Mouse (Mus musculus) intestine, postnatal 0 days (tissue): ENCODE measurements at regions not wholly inside any gene's neighbourhood (a gene's known extent, or its start where the extent isn't known, plus 50 kb on each side); places are given as distances from the start of the nearest gene placed in this dataset.

Experiments
- ATAC-seq: fragments of 200-750 bp; cut with Nextera tagmentation; 2 replicates; pipeline ENCODE4 v1.8.0; 2017; ENCODE audit warnings: mild to moderate bottlenecking, moderate TSS enrichment, moderate library complexity
- H3K27ac ChIP-seq: fragments of 300-500 bp; sonication (generic); 2 replicates; pipeline ENCODE4 v1.5.1; 2014; ENCODE audit warnings: mild to moderate bottlenecking, low read depth, low read length, moderate library complexity
- H3K27me3 ChIP-seq: fragments of 300-500 bp; sonication (generic); replicated peaks from 2 replicates; pipeline ENCODE4 v1.6.1; 2014; ENCODE audit warnings: low read length, mixed read lengths; ENCODE audit not compliant: control insufficient read depth, insufficient read depth
- H3K36me3 ChIP-seq: fragments of 300-500 bp; sonication (generic); 2 replicates; pipeline ENCODE4 v1.6.1; 2014; ENCODE audit warnings: mild to moderate bottlenecking, moderate library complexity; ENCODE audit not compliant: control insufficient read depth, insufficient read depth
- H3K4me1 ChIP-seq: fragments of 300-500 bp; sonication (generic); replicated peaks from 2 replicates; pipeline ENCODE4 v1.6.1; 2014; ENCODE audit warnings: antibody characterized with exemption, low read length, mixed read lengths; ENCODE audit not compliant: control insufficient read depth, insufficient read depth
- H3K4me2 ChIP-seq: fragments of 300-500 bp; sonication (generic); replicated peaks from 2 replicates; pipeline ENCODE4 v1.6.1; 2014; ENCODE audit warnings: low read depth, mild to moderate bottlenecking, moderate library complexity
- H3K4me3 ChIP-seq: fragments of 300-500 bp; sonication (generic); 2 replicates; pipeline ENCODE4 v1.5.1; 2014; ENCODE audit warnings: low read depth, low read length
- H3K9ac ChIP-seq: fragments of 300-500 bp; sonication (generic); 2 replicates; pipeline ENCODE4 v1.6.1; 2014; ENCODE audit warnings: mild to moderate bottlenecking, low read depth, low read length
- H3K9me3 ChIP-seq: fragments of 300-500 bp; sonication (generic); 2 replicates; pipeline ENCODE4 v1.6.1; 2016; ENCODE audit warnings: mixed run types; ENCODE audit not compliant: control insufficient read depth
- CTCF ChIP-seq: sonication (generic); IDR thresholded peaks from 2 replicates; pipeline ENCODE4 v1.5.1; 2016; ENCODE audit warnings: low read depth, mild to moderate bottlenecking, control low read depth, antibody characterized with exemption, moderate library complexity
- WGBS: fragments of 180-500 bp; shearing (Covaris S2); extraction: QIAGEN DNeasy Blood & Tissue Kit; methylation state at CpG from one replicate; pipeline ENCODE4 v1.1.7; 2014; 5-methylcytosine and 5-hydroxymethylcytosine counted together

- Histone ChIP-seq H3K27me3 (no peaks in the 10 kb centered on the region), H3K9me3 (no peaks in the 10 kb centered on the region), H3K4me3 (no peak overlapping the region), H3K4me1 (0 out of 2 replicates have a peak, but pooled peaks cover 3% of the 10 kb centered on the region), H3K36me3 (no peaks in the 10 kb centered on the region), H3K27ac (no peak overlapping the region), H3K4me2 (no peak overlapping the region), H3K9ac (no peak overlapping the region)
- WGBS: 54% methylated on average over 11 of the region's 11 CpGs
- no peak for ATAC-seq
- TF ChIP-seq CTCF: no peak
These were observed 202.9 kb upstream of the Id2 start for GRCm38 (mm10) chr12:25299603-25300471.

DNA sequence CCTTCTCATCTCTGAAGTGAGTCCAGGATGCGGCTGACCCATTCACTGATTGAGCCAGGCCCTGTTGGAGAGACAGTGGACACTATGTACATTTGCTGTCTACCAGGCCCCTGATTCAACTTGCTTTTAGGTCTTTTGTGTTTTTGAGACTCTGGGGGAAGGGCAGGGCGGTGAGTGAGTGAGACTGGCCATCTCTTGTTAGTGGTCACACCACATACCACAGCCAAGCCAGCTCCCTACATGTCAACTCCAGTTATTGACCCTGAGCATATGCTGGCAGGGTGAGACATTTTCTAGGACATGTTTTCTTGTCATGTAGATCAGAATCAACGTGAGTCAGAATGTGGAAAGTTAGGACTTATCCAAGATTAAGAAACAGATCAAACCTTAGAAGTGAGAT is 201.8 kb upstream of the Id2 start:
- Histone ChIP-seq H3K4me2 (no peak overlapping the region), H3K27me3 (no peaks in the 10 kb centered on the region), H3K9ac (no peak overlapping the region), H3K27ac (no peak overlapping the region), H3K4me3 (no peak overlapping the region), H3K4me1 (0 out of 2 replicates have a peak, but pooled peaks cover under 1% of the 10 kb centered on the region), H3K36me3 (no peaks in the 10 kb centered on the region), H3K9me3 (no peaks in the 10 kb centered on the region)
- WGBS: 91% methylated on average over 3 of the region's 3 CpGs
- TF ChIP-seq CTCF: no peak
- ATAC-seq: no peak

GRCm38 (mm10) chr12:25297960-25298359 is 201.0 kb upstream of the Id2 start:
- no peak overlapping the region for H3K4me2 ChIP-seq

GRCm38 (mm10) chr12:25296648-25297047 is 199.7 kb upstream of the Id2 start:
- H3K27me3 ChIP-seq: no peaks in the 10 kb centered on the region
- no peak overlapping the region for H3K9ac ChIP-seq
- ATAC-seq: no peak
- H3K36me3 ChIP-seq: no peaks in the 10 kb centered on the region
- no peak overlapping the region for H3K4me3 ChIP-seq
- 91% methylated on average over 3 of the region's 3 CpGs for WGBS
- H3K4me1 ChIP-seq: no peaks in the 10 kb centered on the region
- no peaks in the 10 kb centered on the region for H3K9me3 ChIP-seq
- no peak overlapping the region for H3K4me2 ChIP-seq
- H3K27ac ChIP-seq: no peak overlapping the region
- no peak for TF ChIP-seq CTCF

More at GRCm38 (mm10) chr12:25297960-25298359, 201.0 kb upstream of the Id2 start:
- ATAC-seq: no peak
- Histone ChIP-seq H3K4me1 (no peaks in the 10 kb centered on the region), H3K4me3 (no peak overlapping the region), H3K9me3 (no peaks in the 10 kb centered on the region), H3K36me3 (no peaks in the 10 kb centered on the region), H3K27me3 (no peaks in the 10 kb centered on the region), H3K27ac (no peak overlapping the region), H3K9ac (no peak overlapping the region)
- no peak for TF ChIP-seq CTCF

- no peak for ATAC-seq
These were observed 197.5 kb upstream of the Id2 start for GRCm38 (mm10) chr12:25294179-25295025.

GRCm38 (mm10) chr12:25293470-25294178 is 196.7 kb upstream of the Id2 start:
- no peak for TF ChIP-seq CTCF
- Histone ChIP-seq H3K9me3 (no peaks in the 10 kb centered on the region), H3K4me3 (no peak overlapping the region), H3K27ac (no peak overlapping the region), H3K9ac (no peak overlapping the region), H3K4me2 (no peak overlapping the region), H3K27me3 (no peaks in the 10 kb centered on the region), H3K4me1 (no peaks in the 10 kb centered on the region), H3K36me3 (no peaks in the 10 kb centered on the region)
- 47% methylated on average over 6 of the region's 6 CpGs for WGBS
- ATAC-seq: no peak

More at GRCm38 (mm10) chr12:25294179-25295025, 197.5 kb upstream of the Id2 start:
- Histone ChIP-seq H3K9ac (no peak overlapping the region), H3K4me1 (no peaks in the 10 kb centered on the region), H3K36me3 (no peaks in the 10 kb centered on the region), H3K9me3 (no peaks in the 10 kb centered on the region), H3K27ac (no peak overlapping the region), H3K4me3 (no peak overlapping the region), H3K4me2 (no peak overlapping the region), H3K27me3 (no peaks in the 10 kb centered on the region)
- 53% methylated on average over 4 of the region's 4 CpGs for WGBS
- TF ChIP-seq CTCF: no peak
